Mouse (Mus musculus) liver, embryonic 14 days (tissue): Measurements from ENCODE around the gene Dnah7b. TPM values are rescaled to one million over a fixed set of nuclear protein-coding genes. Genes with fewer than 3 reads are reported as not detected.

Experiments used
- polyA plus RNA-seq: library from polyadenylated mRNA; depleted of rRNA; stranded (reverse); fragments of >200 nt; gene quantifications from 2 replicates; pipeline ENCODE4 v1.2.3, GENCODE M21; 2012; rRNA removed

The Dnah7b gene
- 0.06 and 0.16 TPM in 2 replicates for polyA plus RNA-seq

DNA sequence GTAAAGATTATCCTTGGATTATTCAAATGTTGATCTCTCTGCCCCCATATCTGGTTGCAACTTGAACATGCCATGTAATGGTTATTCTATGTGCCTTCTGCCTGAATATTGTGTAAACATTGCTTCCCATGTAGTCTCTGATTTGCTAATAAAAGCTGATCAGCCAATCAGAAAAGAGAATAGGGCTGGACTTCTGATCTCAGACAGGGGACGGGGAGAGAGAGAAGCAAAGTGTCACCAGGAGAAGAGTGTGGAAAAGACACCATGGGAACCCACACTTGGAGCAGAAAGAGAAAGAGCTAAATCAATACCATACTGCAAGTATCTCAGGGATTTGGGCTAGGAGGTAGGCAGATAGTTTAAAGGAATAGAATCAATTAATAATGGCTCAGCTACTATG lies at the start of gene Dnah7b:
TSS of gene Dnah7b (plus strand) at position 301 of the 400 bp plus-strand sequence.

Other genes with a start within 250 kb of the Dnah7b start
- 0.10 and 0.23 TPM in 2 replicates for gene Gm5269, start 176.0 kb upstream of the Dnah7b start, polyA plus RNA-seq
- gene Slc40a1, start 139.8 kb upstream of the Dnah7b start, polyA plus RNA-seq = 40.9 and 55.5 TPM in 2 replicates